Mouse (Mus musculus) intestine, postnatal 0 days (tissue): ENCODE measurements at regions not wholly inside any gene's neighbourhood (a gene's known extent, or its start where the extent isn't known, plus 50 kb on each side); places are given as distances from the start of the nearest gene placed in this dataset.

Experiments
- ATAC-seq: fragments of 200-750 bp; cut with Nextera tagmentation; 2 replicates; pipeline ENCODE4 v1.8.0; 2017; ENCODE audit warnings: mild to moderate bottlenecking, moderate TSS enrichment, moderate library complexity
- H3K27ac ChIP-seq: fragments of 300-500 bp; sonication (generic); 2 replicates; pipeline ENCODE4 v1.5.1; 2014; ENCODE audit warnings: mild to moderate bottlenecking, low read depth, low read length, moderate library complexity
- H3K27me3 ChIP-seq: fragments of 300-500 bp; sonication (generic); replicated peaks from 2 replicates; pipeline ENCODE4 v1.6.1; 2014; ENCODE audit warnings: low read length, mixed read lengths; ENCODE audit not compliant: control insufficient read depth, insufficient read depth
- H3K36me3 ChIP-seq: fragments of 300-500 bp; sonication (generic); 2 replicates; pipeline ENCODE4 v1.6.1; 2014; ENCODE audit warnings: mild to moderate bottlenecking, moderate library complexity; ENCODE audit not compliant: control insufficient read depth, insufficient read depth
- H3K4me1 ChIP-seq: fragments of 300-500 bp; sonication (generic); replicated peaks from 2 replicates; pipeline ENCODE4 v1.6.1; 2014; ENCODE audit warnings: antibody characterized with exemption, low read length, mixed read lengths; ENCODE audit not compliant: control insufficient read depth, insufficient read depth
- H3K4me2 ChIP-seq: fragments of 300-500 bp; sonication (generic); replicated peaks from 2 replicates; pipeline ENCODE4 v1.6.1; 2014; ENCODE audit warnings: low read depth, mild to moderate bottlenecking, moderate library complexity
- H3K4me3 ChIP-seq: fragments of 300-500 bp; sonication (generic); 2 replicates; pipeline ENCODE4 v1.5.1; 2014; ENCODE audit warnings: low read depth, low read length
- H3K9ac ChIP-seq: fragments of 300-500 bp; sonication (generic); 2 replicates; pipeline ENCODE4 v1.6.1; 2014; ENCODE audit warnings: mild to moderate bottlenecking, low read depth, low read length
- H3K9me3 ChIP-seq: fragments of 300-500 bp; sonication (generic); 2 replicates; pipeline ENCODE4 v1.6.1; 2016; ENCODE audit warnings: mixed run types; ENCODE audit not compliant: control insufficient read depth
- CTCF ChIP-seq: sonication (generic); IDR thresholded peaks from 2 replicates; pipeline ENCODE4 v1.5.1; 2016; ENCODE audit warnings: low read depth, mild to moderate bottlenecking, control low read depth, antibody characterized with exemption, moderate library complexity
- WGBS: fragments of 180-500 bp; shearing (Covaris S2); extraction: QIAGEN DNeasy Blood & Tissue Kit; methylation state at CpG from one replicate; pipeline ENCODE4 v1.1.7; 2014; 5-methylcytosine and 5-hydroxymethylcytosine counted together

DNA sequence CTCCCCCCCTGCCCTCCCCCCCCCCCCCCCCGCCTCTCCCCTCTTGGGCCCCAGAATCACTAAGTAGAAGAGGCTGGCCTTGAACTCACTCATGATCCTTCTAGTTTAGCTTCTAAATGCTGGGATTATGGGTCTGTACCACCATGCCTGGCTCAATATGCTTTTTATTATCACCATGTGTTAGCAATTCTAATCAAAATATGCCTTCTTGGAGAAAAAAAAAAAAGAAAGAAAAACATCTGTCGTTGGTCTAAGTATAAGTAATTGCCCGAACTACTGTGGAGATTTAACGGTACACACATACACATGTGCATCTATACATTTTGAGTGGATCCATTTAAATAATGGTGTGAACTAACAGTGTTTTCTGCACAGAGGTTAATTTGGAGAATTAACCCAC lies 80.4 kb upstream of the Max start:
- Histone ChIP-seq H3K36me3 (no peaks in the 10 kb centered on the region), H3K9me3 (no peaks in the 10 kb centered on the region), H3K4me3 (no peak overlapping the region), H3K9ac (no peak overlapping the region), H3K4me1 (no peaks in the 10 kb centered on the region), H3K4me2 (no peak overlapping the region), H3K27me3 (no peaks in the 10 kb centered on the region), H3K27ac (no peak overlapping the region)
- ATAC-seq = no peak
- no peak for TF ChIP-seq CTCF
- WGBS = 75% methylated on average over 3 of the region's 4 CpGs

DNA sequence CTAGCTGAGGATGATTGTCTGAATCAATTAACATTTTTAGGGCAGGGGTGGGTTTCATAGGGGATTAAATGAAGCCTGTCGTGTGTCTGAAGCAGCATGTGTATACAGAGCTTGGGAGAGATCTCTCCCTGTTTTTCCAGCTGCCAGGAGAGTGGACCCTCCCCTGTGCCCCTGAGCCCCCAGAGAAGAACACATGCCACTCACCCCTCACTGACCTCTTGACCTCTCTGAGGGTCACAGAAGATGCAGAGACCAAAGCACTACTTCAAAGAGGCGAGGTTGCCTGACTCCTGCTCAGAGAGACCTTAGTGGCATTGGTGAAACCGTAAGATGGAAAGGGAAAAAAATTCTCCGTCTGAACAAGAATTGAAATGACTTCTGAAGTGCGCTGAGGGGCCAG lies 79.1 kb upstream of the Max start:
- Histone ChIP-seq H3K9ac (no peak overlapping the region), H3K4me3 (no peak overlapping the region), H3K4me2 (no peak overlapping the region), H3K36me3 (no peaks in the 10 kb centered on the region), H3K27ac (no peak overlapping the region), H3K9me3 (no peaks in the 10 kb centered on the region), H3K4me1 (no peaks in the 10 kb centered on the region), H3K27me3 (no peaks in the 10 kb centered on the region)
- no peak for ATAC-seq
- no peak for TF ChIP-seq CTCF
- 55% methylated on average over 5 of the region's 5 CpGs for WGBS

DNA sequence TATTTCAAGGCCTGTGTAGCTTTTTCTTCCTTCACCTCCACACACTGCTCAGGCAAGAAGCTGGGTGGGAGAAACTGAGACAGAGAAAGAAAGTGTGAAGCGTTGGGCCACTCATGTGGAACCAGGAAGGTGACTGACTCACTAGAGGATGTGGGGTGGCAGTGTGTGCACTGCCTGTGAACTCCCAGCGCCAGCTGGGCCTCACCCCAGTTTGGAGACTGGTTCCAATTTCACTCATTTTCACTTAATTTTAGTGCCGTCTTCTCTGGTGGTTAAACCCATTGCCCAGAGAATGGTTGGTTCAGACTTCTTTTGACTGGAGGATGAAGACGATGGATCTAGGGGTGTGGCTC lies 77.9 kb upstream of the Max start:
- Histone ChIP-seq H3K36me3 (no peaks in the 10 kb centered on the region), H3K27ac (no peak overlapping the region), H3K4me1 (no peaks in the 10 kb centered on the region), H3K4me2 (no peak overlapping the region), H3K9me3 (no peaks in the 10 kb centered on the region), H3K9ac (no peak overlapping the region), H3K27me3 (no peaks in the 10 kb centered on the region), H3K4me3 (no peak overlapping the region)
- TF ChIP-seq CTCF = no peak
- 91% methylated on average over 4 of the region's 4 CpGs for WGBS
- no peak for ATAC-seq

DNA sequence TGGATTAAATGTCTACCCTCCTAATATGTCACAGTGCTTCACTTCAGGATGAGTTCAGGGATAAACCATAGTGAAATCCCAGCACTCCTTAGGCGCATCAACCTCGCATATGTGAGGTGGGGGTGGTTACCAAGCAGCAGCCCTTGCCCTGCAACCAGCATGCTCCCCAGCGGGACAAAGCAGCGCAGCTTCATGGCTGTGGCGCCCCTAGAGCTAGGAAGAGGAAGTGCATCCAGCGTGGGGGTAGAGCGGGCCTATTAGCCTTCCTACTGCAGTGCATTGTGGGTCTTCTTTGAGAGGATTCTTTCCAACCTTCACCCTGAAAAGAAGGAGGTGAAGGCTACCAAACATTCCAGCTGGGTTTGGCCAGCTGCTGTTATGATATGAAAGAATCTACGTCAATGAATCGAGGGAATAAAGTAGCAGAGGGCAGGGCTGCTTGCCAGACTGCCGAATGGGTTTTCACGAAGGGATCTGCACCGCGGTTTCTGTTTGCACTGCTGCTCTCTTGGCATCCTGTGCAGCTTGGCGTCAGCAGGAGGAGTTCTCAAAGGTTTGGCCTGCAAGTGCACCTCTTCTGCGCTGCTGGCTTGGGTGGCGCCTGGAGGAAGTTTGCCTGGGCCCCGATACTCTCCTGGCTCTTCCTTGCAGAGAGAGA lies 77.4 kb upstream of the Max start:
- 78% methylated on average over 17 of the region's 17 CpGs for WGBS
- no peak overlapping the region for H3K9ac ChIP-seq
- no peak for ATAC-seq
- H3K36me3 ChIP-seq = no peaks in the 10 kb centered on the region
- H3K27me3 ChIP-seq = no peaks in the 10 kb centered on the region
- H3K4me1 ChIP-seq = no peaks in the 10 kb centered on the region
- H3K27ac ChIP-seq = no peak overlapping the region
- H3K9me3 ChIP-seq = no peaks in the 10 kb centered on the region
- no peak overlapping the region for H3K4me2 ChIP-seq
- H3K4me3 ChIP-seq = no peak overlapping the region
- peak; percentile 40; the same call in 1 of the 2 replicates for TF ChIP-seq CTCF

DNA sequence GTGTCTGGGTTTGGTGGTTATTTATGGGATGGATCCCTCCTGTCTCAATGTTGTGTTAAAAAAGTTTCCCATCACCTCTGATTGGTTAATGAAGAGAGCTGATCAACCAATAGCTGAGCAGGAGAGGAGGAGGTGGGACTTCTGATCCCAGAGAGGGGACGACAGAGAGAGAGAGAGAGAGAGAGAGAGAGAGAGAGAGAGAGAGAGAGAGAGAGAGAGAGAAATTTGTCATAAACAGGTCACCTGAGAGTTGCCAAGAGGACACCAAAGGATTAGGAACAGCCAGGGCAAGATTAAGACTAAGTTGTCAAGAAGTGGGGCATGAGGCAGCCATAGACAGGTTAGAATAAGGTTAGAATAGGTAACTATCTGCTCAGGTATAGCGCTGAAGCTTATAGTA lies 73.7 kb upstream of the Max start:
- Histone ChIP-seq H3K9ac (no peak overlapping the region), H3K27ac (no peak overlapping the region), H3K9me3 (no peaks in the 10 kb centered on the region), H3K4me1 (no peaks in the 10 kb centered on the region), H3K27me3 (no peaks in the 10 kb centered on the region), H3K4me2 (no peak overlapping the region), H3K36me3 (no peaks in the 10 kb centered on the region), H3K4me3 (no peak overlapping the region)
- no peak for ATAC-seq
- no peak for TF ChIP-seq CTCF
- 58% methylated on average over 2 of the region's 2 CpGs for WGBS

- H3K4me3 ChIP-seq = no peak overlapping the region
- no peak for ATAC-seq
- no peak overlapping the region for H3K9ac ChIP-seq
- no peak overlapping the region for H3K4me2 ChIP-seq
- no peaks in the 10 kb centered on the region for H3K4me1 ChIP-seq
- H3K27me3 ChIP-seq = no peaks in the 10 kb centered on the region
- no peak for TF ChIP-seq CTCF
- H3K36me3 ChIP-seq = no peaks in the 10 kb centered on the region
- no peak overlapping the region for H3K27ac ChIP-seq
- no peaks in the 10 kb centered on the region for H3K9me3 ChIP-seq
- 56% methylated on average over 1 of the region's 1 CpGs for WGBS
Measured at GRCm38 (mm10) chr12:77031448-77031847, 69.4 kb upstream of the Max start.

DNA sequence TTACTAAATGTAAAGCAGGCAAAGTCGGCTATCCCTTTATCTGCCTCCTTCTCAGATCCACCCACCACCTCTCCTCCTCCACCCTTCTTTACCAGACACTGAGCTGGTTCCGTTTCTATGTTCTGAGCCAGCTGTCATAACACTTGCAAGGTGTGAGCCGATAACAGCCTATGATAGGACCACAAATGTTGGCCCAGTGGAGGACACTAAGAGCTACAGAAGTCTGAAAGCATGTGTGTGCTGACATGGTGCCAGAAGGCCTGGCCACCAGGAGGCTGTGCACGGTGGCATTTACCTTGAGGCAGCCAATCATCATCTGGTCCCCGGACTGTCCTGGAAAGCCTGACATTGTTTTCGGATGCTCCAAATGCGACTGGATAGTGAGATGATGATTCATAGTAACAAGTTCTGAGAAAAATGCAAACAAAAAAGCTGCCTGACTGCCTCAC lies 63.5 kb upstream of the Max start:
- no peak for TF ChIP-seq CTCF
- H3K27ac ChIP-seq = no peak overlapping the region
- no peak overlapping the region for H3K4me3 ChIP-seq
- H3K4me1 ChIP-seq = no peaks in the 10 kb centered on the region
- H3K9ac ChIP-seq = no peak overlapping the region
- H3K27me3 ChIP-seq = no peaks in the 10 kb centered on the region; the same call in 1 of the 2 replicates
- WGBS = 69% methylated on average over 7 of the region's 7 CpGs
- H3K9me3 ChIP-seq = no peaks in the 10 kb centered on the region
- H3K36me3 ChIP-seq = no peaks in the 10 kb centered on the region
- no peak overlapping the region for H3K4me2 ChIP-seq
- ATAC-seq = no peak
